Mouse (Mus musculus) urinary bladder, postnatal 14 days (tissue): Measurements from ENCODE around the gene Tmem50b.
"Not testable (repeated sequence)": the region's sequence is repeated elsewhere in the genome, so short reads cannot be mapped to it uniquely, and the experiment has no call there.

Experiments
- DNase-seq: peaks from one replicate; pipeline ENCODE4 v3.0.0; 2021; ENCODE audit warnings: low spot score

Tmem50b gene

DNA sequence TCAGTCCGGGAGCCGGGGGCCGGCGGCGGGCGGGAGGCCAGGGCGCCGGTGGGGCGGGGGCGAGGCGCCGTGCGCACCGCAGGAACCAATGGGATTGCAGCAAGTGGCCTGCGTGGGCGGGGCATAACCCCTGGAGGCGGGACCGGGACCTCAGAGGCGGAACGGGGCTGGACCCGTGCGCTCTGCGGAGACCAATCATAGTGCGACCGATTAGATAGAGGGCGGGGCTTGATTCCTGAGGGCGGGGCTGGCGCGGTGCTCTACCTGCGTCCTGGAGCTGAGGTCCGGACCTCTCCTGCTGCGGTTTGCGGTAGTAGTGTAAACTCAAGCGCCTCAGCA, at the start of gene Tmem50b:
TSS of gene Tmem50b (minus strand) at position 129 of the 339 bp plus-strand sequence.
- DNase-seq, result peak; percentile 99

DNA sequence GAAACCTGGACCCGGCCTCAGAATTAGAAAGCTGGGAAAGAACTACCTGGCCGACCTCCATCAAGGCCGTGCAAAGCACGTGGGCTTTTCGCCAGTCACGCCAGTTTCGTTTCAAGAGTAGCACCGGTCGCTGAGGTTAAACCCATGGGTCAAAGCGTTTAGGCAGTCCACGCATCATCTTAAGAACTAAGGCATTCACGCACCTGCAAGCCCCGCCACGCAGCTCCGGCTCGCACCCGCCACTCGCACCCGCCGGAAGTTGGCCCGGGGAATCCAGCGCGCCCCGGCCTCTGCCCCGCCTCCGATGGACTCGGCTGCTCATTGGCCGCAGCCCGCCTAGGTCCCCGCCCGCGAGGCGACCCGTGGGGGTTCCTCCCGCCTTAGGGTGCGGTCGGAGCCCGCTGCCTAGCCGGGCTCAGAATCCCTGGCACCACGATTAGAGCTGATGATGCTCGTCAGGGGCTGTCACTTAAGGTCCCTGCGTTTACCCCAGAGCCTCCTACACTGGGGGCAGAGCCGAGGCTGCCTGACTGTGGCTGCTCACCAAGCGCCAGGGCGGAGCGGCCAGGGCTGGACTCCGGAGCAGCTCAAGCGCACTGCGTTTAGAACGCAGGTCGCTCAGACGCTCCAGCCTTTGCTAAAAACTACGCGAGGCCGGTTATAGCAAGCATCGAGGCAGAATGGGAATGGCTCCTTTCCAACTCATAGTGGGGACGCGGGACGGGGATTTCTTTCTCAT, 49.2 kb upstream of the Tmem50b start, which contains the start of gene Gart:
TSS of gene Gart (minus strand) at position 272 of the 739 bp plus-strand sequence.
- peak; percentile 95 for DNase-seq

DNA sequence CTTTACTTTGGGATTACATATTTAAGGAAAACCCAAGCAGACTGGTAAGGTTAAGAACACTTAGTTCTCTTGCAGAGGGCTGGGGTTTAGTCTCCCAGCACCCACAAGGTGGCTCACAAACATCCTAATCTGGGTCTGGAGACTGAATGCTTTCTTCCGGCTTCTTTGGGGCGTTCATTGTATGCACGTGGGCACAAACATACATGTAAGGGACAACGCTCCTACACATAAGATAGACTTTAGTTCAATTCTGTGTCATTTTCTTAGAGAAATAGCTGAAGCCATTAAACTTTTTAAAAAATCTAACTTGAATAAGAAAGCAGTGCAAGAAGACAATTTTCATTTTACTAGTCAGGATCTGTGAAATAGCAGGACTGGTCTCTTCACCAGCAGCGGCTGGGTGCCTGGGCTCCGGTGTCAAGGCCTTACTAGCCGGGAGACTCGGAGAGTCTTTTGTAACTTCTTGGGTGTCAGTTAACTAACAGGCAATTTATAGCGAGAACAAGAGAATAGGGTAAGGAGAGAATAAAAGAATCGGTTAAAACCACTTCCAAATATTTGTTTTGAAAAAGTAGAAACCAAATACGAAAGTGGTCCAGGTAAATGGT, 48.5 kb upstream of the Tmem50b start:
- DNase-seq, result no peak

DNA sequence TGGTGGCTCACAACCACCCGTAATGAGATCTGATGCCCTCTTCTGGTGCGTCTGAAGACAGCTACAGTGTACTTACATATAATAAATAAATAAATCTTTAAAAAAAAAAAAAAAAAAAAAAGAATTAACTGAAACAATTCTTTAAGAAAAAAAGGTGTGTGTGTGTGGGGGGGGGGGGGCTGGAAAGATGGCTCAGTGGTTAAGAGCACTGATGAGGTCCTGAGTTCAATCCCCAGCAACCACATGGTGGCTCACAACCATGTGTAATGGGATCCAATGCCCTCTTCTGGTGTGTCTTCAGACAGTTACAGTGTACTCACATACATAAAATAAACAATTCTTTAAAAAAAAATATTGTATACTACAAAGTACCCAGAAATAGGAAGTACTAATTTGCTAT, 47.8 kb upstream of the Tmem50b start:
- not testable (repeated sequence) for DNase-seq

DNA sequence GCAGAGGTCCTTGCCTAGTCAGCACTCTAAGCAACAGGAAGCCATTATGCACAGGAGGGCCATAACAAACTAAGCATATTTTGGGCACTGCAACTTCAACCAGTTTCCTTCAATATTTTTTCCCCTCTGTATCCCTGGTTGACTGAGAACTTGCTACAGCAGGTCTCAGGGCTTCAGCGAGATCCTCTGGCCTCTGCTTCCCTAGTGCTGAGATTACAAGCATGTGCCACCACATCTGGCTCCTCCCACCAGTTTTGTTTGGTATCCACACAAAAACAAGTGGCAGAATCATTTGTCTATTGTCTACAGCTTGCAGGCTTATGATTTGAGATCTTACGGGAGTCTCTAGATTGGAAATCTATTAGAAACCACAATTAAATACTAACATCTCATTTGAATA, 47.3 kb upstream of the Tmem50b start:
- DNase-seq, result no peak

DNA sequence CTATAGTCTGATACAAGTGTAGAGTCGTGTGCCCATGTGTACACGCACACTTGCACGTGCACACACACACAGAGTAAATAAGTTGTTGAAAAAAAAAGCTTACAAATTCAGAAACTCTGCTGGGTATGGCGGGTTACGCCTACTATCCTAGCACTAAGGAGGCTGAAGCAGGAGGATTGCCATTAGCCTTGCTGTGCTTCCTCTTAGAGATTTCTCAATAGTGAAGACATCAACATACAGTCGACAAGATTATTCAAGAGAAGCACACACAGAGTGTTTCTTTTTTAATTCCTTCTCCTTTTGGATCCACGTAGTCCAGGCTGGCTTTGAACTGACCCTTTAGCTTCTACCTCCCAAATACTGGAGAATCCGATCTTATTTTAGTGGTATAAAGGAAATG, 42.6 kb upstream of the Tmem50b start:
- no peak for DNase-seq

DNA sequence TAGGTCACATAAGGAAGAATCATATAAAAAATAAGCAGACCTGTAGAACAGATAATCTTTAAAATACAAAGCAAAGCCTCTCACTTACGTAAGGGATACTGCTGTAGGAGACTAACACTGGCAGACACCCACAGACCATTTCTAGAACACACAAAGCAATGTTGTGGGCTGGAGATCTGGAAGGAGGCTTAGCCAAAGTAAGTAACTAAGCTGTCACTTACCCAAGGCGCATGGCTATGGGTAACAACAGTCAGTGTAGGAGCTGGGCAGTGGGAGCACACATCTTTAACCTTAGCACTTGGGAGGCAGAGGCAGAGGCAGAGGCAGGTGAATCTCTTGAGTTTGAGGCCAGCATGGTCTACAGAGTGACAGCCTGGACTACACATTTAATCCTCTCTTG, 42.0 kb upstream of the Tmem50b start:
- DNase-seq, result no peak

DNA sequence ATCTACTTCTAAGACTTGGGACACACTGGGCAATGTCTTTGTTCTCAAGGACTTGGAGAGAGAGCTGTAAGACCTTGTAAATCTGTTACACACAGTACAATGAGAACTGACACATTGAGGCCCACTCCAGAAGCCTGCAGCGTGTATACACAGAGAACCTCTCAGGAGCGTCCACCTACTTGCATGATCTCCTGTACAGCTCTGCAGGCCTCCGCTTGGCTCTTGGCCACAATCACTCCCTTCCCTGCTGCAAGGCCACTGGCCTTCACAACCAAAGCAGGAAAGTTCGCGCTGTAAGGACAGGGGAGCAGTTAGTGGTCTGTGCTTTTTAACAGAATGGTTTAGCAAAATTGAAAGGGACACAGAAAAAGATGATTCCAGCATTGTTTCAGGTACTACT, 41.6 kb upstream of the Tmem50b start:
- no peak for DNase-seq

DNA sequence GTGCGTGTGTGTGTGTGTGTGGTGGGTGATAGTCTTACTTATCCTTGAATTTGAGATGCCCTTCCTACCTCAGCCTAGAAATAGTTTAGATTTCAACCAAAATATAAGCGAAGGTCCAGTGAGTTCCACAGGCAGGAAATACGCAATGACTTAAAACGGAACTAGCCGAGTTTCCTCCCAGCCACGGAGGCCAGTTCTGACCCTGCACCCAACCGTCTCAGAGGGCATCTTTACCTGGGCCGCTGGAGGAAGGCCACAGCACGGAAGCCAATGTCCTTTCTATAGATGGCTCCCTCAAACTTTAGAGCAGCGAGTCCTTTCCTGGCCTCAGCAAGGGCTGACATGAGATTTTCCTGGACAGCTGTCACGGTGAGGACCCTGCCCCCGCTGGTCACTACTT, 36.0 kb upstream of the Tmem50b start:
- DNase-seq, result no peak

DNA sequence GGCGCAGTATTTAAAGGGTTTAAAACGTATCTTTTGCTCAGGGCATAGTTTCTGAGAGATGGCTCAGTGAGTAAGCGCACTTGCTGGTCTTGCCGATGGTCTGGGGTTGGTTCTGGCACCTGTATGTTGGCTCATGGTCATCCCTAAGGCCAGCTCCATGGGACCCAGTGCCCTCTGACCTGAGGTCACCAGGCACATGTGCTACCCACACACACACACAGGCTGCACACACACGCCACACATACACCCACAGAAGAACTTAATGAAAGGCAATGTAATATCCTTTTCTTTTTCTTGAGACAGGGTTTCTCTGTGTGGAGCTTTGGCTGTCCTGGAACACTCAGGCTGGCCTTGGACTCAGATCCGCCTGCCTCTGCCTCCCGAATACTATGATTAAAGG, 35.3 kb upstream of the Tmem50b start:
- no peak for DNase-seq

DNA sequence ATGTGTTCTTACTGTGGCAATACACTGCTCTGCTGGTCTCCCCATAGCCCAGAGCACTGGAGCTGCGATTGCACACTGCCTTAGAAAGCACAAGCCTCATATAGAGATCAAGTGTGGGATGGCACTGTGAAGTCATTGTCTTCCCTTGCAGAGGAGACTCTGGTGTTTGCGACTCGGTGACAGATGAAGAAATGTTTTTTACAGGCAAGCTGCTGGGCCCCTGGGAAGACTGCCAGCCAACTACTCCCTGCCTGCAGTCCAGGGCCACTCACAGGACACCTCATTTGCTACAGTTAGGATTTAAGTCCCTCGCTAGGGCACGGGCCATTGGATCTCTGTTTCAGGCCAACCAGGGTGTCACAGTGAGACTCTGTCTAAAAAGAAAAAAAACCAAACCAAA, 34.8 kb upstream of the Tmem50b start:
- DNase-seq, result no peak

DNA sequence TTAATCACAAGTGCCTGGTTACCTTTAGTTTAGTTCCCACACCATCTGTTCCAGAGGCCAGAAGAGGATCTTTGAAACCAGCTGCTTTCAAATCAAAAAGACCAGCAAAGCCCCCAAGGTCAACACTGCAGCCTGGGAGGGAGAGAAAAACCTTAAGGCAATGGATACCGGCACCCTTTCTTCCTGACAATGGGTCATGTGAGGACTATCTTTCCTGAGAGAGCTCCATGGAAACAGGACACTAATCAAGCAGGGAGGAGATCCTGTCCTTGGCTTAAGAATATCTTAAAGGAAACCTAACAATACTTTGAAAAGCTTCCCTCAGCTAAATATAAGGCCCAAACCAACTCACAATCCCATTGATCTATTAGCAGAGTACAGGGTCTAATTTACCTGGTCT, 33.0 kb upstream of the Tmem50b start:
- DNase-seq, result no peak

DNA sequence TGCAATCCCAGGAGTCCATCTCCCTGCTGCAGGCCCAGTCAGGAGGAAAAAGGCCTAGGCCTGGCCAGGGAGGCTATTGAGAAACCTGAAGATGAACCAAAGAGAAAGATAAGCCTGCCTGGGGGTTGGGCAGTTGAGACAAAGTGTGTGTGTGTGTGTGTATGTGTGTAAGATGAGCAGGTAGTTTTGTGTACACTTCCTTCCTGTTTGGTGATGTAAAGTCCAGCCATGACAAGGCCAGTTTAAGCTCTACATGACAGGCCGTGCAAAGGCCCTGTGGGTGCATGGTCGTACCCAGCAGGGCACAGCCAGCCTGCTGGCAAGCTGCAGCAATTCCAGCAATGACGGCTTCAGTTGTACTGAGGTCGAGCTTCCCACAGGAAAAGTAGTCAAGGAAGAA, 32.1 kb upstream of the Tmem50b start:
- DNase-seq, result no peak

DNA sequence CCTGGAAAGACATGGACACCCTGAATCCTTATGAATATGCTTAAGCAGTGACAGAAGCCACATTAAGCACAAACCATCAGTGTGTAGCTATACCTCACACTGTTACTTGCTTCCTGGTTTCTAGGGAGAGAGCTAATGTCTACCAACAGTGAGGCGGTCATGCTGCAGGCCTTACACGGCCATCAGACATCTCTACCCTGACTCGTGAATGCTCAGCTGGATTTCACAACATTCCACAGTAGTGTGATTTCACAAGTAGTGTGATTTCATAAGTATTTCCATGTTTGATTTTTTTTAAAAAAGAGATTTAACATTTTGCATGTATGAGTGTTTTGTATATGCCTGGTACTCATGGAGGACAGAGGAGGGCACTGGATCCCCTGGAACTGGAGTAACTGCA, 31.1 kb upstream of the Tmem50b start:
- DNase-seq, result no peak

DNA sequence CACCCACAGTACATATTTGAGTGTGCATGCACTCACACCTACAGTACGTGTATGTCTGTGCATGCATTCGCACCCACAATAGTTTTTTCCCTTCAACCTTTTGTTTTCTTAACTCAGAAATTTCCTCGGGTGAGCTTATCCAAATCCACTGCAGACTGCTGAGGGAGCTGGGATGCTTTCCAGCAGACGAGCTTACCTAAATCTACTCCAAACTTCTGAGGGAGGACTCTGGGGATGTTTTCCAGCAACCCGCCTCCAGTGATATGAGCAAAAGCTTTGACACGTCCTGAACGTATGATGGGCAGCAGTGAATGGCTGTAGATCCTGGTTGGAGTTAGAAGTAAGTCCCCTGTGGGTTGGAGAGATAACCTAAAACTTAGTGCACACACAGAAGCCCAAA, 30.2 kb upstream of the Tmem50b start:
- no peak for DNase-seq

DNA sequence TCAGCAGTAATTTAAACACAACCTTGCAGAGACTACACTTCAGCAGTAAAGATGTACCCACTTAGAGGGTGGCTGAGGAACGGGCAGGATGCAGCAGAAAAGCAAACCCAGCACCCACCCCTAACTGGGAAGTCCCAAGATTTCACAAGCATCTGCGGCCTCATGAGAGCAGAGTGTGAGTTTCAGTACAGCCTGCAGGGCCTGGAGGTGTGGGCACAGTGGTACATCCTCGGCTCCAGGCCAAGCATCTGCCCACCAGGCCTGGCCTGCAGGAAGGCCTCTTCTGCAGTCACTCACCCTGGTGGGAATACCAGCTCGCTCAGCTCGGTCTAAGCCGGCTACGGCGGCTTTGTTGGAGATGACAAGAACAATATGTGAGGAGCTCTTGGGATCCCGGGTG, 25.5 kb upstream of the Tmem50b start:
- no peak for DNase-seq

DNA sequence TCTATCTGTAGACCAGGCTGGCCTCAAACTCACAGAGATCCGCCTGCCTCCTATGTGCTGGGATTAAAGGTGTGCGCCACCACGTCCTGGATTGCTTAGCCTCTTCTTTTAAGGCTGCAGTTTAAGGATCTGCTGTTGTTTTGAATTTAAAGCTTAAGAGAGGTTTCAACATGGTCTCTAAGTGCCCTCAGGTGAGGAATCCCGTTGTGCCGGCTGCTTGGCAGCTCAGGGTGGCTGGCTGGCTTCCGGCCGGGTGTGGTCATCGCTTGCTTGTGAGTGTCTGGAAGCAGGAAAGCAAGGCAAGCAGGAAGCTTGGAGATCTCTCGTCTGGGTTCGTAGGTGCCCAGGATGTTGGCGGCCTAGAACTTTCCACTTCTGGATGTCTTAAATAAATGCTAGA, 23.4 kb upstream of the Tmem50b start:
- DNase-seq, result no peak

DNA sequence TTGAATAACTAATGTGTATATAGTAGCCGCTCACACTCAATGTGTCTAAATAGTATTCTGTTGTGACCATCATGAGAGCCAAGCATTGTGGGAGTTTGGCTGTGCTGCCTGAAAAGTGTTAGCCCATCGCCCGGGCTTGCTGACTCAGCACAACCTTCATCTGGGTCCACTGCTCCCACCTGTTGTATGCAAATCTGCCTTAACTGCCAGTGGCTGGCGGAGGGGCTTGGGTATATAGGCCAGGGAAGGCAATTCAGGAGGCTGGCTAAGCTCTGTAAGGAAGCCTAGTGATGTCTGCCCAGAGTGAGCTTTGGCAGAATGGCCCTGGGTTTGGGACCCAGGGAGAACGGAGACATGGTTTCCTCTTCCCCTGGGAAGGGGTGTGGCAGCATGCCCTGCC, 22.6 kb upstream of the Tmem50b start:
- no peak for DNase-seq

DNA sequence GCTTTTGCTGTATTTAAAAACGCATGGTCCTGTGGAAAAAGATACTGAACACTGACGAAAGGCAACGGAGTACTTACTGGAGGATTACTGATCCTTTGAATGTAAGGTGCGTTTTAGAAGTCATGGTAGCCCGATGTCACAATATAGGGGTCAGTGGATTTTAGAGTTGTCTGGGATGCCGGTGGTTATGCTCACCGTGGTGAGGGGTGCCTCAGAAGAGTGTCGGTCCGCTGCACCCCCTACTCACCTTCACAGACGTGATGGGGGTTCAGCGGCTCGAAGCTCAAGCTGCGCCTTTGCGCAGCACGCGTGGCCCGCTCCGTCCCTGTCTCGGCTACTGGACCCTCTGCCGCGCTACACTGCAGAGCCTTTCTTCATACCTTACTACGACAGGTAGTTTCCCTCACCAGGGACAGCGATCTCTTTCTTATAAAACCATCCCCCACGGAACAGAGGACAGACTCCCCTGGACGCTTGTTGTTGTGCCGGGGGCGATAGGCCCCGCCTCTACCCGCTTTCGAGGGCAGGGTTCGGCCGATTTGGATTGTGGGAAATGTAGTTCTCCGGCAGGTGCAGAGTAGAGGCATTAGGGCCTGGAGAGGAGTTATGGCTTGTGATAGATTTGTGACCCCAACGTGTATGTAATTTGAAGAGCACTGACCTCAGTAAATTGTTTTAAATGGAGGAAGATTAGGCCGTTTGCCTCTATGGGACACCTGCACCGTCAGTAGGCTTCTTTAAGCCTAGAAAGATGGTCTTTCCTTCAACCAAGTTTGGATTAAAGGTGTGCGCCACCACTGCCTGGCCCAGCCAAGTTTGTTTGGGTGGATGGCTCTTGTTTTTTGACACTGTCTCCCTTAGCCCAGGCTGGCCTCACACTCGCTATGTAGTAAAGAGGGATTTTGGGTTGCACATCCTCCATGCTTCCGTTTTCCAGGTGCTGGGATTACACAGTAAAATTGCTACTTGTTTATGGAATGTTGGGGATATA, 21.2 kb upstream of the Tmem50b start, which contains the start of gene Dnajc28:
TSS of gene Dnajc28 (minus strand) at position 516 of the 991 bp plus-strand sequence.
- peak; percentile 79 for DNase-seq

DNA sequence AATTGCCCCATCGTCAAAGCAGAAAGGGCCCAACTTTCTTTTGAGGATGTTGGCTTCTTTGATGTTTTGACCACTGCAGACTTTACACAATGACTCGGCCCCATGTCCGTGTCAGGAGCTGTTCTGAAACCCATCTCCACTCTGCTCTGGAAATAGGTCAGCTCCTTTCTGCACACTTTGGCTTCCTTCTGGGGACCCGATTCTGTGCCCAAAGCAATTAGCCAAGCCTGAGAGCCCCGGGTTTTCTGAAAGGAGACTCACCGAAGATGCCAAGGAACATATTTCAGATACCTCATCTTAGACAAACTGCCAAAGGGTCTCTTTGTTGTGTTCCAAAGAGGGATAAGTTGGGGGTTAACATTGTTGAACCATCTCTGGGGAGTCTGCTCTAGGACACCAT, 17.0 kb upstream of the Tmem50b start:
- DNase-seq, result no peak

DNA sequence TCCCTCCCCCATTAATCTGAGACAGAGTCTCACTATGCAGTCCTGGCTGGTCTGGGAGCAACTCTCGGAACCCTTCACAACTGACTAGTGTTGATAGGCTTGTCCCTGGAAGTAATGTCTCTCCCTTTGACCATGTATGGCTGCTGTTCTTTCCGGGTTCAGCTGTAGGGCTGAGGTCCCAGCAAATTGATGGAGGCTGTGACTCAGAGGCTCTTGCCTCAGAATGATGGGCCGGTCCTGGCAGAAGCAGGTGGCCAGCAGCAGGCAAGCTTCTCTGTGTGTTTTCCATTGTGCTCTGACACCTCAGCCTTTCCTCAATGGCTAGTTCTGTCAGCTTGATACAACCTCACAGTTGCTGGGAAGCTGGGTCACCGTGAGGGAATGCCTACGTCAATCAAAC, 14.9 kb upstream of the Tmem50b start:
- DNase-seq, result no peak

DNA sequence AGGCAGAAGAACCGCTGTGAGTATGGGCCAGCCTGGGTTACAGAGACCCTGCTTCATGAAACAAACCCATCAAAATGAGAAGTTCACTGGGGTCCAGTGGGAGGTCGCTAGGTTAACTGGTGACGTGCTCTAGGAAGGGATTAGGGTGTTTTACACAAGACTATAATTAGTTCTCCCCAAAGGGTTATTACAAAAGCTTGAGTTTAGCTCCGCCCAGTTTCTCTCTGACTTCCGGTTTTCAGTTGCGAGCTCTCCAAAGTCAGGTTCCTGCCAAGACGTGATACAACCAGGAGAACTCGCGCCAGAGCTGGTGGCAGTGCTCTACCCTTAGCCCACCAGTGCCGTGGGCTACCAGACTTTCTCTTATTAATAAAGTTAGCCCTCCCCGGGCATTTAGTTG, 13.6 kb upstream of the Tmem50b start:
- no peak for DNase-seq
